Mouse (Mus musculus): ENCODE measurements around the gene Spin2d. TPM values are rescaled to one million over a fixed set of nuclear protein-coding genes. Genes with fewer than 3 reads are reported as not detected.
"Not testable (repeated sequence)": the region's sequence is repeated elsewhere in the genome, so short reads cannot be mapped to it uniquely, and the experiment has no call there.

Spin2d gene
- polyA plus RNA-seq (2012; rRNA removed): not detected in 2 replicates

DNA sequence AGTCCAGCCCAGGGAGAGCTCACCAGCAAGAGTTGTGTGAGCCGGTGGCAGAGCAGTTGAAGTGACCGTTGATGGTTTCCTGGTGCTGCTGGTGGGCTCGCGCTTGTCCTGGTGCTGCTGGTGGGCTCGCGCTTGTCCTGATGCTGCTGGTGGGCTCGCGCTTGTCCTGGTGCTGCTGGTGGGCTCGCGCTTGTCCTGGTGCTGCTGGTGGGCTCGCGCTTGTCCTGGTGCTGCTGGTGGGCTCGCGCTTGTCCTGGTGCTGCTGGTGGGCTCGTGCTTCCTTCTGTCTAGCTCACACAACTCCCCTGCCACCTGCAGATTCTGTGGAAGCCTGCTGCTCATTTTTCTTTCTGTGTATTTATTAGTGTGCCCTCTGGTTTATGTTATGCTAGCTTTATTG lies at the start of gene Spin2d:
Gene Spin2d, minus strand, starts transcription at position 101 of the 400 bp plus-strand sequence.
- DNase-seq (ENCODE audit: low spot score): not testable (repeated sequence)

DNA sequence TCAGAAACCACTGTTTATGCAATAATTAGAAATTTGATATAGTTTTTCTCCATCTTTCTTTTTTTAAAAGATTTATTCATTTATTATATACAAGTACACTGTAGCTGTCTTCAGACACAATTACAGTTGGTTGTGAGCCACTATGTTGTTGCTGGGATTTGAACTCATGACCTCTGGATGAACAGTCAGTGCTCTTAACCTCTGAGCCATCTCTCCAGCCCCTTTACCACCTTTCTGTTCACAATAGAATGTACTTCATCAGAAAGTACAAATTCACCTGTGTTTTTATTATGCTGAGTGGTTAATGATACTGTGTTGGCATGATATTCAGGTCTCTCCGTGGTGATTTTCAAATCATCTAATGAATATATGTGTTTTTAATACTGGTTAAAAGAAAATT lies 48.6 kb upstream of the Spin2d start:
- no peak for DNase-seq (ENCODE audit: low spot score)

DNA sequence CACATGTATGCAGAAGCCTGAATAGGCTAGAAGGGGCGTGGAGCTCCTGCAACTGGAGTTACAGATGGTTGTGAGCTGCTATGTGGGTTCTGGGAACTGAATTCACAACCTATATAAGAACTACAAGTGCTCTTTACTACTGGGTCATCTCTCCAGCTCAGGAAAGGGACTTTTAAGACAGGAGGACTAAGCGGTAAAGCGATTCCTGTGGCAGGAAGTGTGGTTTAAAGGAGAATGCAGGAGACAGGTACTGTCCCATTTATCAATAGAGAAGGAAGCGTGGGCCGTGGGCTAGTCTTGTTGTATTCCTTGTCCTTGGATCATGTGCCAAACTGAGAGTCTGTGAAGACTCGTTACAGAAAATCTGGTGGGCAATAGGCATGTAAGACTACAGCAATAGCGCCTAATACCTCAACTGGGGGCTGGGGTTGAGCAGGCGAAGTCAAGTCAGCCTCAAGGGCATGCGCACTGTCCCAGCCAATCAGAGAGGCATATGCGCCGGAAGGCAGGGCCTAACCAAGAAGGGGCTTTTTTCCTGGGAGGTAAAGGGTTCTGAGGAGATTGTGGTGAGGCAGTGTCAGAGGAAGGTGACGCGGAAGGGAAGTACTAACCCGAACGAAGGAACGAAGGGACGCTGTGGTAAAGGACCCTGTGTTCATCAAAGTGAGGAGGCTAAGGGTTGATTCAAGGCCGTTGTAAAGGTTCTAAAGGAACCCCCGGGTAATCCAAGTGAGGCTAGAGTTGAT lies 37.2 kb upstream of the Spin2d start, which contains the start of gene Xlr4b:
Gene Xlr4b, plus strand, starts transcription at position 515 of the 746 bp plus-strand sequence.
- not testable (repeated sequence) for DNase-seq (ENCODE audit: low spot score)

DNA sequence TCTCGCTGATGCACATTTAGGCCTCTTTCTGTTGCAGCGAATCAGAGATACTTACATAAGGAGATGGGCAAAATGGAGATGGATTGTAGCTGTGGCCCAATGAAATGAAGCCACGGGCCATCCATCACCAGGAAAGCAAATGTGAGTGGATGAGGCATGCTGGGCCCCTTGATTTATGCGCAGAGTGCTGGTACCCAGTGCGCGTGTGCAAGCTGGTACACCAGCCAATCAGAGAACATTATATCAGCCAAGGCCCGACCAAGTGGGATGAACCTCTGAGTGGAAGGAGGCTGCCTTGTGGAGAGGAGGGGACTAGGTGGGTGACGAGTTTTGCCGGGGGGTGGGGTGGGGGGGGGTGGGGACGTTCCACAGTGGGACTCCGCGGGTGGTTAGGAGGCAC lies 15.1 kb upstream of the Spin2d start, which contains the start of gene Xlr3b:
Gene Xlr3b, plus strand, starts transcription at position 274 of the 400 bp plus-strand sequence.
- not testable (repeated sequence) for DNase-seq (ENCODE audit: low spot score)

DNA sequence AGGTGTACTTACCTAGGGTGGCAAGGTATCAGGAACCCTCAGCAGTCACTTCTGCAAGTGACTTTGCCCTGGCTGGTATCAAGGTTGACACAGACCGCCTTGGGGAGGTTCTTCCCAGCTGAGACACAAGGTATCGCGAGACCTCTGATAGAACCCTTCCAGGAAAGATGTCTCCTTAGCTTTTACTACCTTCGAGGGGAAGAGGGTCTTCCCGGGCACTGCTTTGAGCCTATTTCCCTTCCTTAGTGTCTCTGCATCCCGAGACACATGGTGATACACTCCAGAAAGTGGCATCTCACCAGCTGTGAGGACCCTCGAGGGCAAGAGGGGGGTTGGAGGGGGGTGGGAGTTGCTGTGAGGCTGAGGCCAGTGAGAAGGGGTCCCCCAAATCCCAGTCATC lies 27.4 kb downstream of the Spin2d start, which contains the start of gene DXBay18:
Gene DXBay18, minus strand, starts transcription at position 101 of the 400 bp plus-strand sequence.
- not testable (repeated sequence) for DNase-seq (ENCODE audit: low spot score)

DNA sequence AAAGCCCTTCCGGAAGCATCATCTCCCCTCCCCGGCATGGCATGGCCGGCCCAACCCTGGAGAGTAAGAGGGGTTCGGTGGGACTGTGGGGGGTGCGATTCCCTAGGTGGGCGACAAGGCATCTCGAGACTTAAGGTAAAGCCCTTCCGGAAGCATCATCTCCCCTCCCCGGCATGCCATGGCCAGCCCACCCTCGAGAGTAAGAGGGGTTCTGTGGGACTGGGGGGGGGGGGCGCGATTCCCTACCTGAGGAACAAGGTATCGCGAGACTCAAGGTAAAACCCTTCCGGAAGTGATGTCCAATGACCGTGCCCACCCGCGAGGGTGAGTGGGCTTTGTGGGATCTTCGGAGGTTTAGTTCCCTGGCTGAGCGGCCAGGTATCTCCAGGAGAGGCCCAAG lies 28.3 kb downstream of the Spin2d start, which contains the start of gene Xlr5b:
Gene Xlr5b, plus strand, starts transcription at position 301 of the 400 bp plus-strand sequence.
- not testable (repeated sequence) for DNase-seq (ENCODE audit: low spot score)

DNA sequence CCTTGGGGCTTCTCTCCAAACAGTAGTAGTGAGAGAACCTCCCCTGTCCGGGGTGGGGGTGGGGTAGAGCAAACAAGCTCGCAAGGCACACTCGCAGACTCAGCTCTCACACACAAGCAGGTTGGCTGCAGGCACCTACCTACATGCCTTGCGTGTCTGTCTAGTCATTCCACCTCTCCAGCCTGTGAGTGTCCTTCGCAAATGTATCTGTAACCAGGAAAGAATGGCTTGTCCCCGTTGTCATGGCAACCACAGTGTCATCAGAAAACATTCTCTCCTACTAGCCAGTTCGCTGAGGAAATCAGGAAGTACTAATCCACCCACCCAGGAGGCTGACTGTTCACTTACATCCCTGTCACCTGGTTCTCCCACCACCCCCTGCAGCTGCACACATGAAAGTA lies 33.6 kb downstream of the Spin2d start:
- not testable (repeated sequence) for DNase-seq (ENCODE audit: low spot score)

Other genes with a start within 250 kb of the Spin2d start
- 3.8 and 5.4 TPM in 2 replicates for gene Zfp185, start 189.7 kb downstream of the Spin2d start, polyA plus RNA-seq (2012; rRNA removed)
- gene Pnma5, start 139.9 kb downstream of the Spin2d start, polyA plus RNA-seq (2012; rRNA removed): not detected in 2 replicates
- 0.04 and 0.10 TPM in 2 replicates for gene Pnma3, start 112.2 kb downstream of the Spin2d start, polyA plus RNA-seq (2012; rRNA removed)
- gene Xlr4a, start 94.5 kb downstream of the Spin2d start, polyA plus RNA-seq (2012; rRNA removed): 1.4 and 3.0 TPM in 2 replicates
- 1.5 and 4.1 TPM in 2 replicates for gene Xlr3a, start 79.9 kb downstream of the Spin2d start, polyA plus RNA-seq (2012; rRNA removed)
- gene Gm14685, start 59.9 kb downstream of the Spin2d start, polyA plus RNA-seq (2012; rRNA removed): 0.04 and 0.06 TPM in 2 replicates
- not detected in 2 replicates for gene Xlr5b, start 28.2 kb downstream of the Spin2d start, polyA plus RNA-seq (2012; rRNA removed)
- gene DXBay18, start 27.5 kb downstream of the Spin2d start, polyA plus RNA-seq (2012; rRNA removed): not detected in 2 replicates
- 7.5 and 14.6 TPM in 2 replicates for gene Xlr3b, start 15.2 kb upstream of the Spin2d start, polyA plus RNA-seq (2012; rRNA removed)
- gene Xlr4b, start 37.3 kb upstream of the Spin2d start, polyA plus RNA-seq (2012; rRNA removed): 2.0 and 2.4 TPM in 2 replicates
- gene F8a, start 51.3 kb upstream of the Spin2d start, polyA plus RNA-seq (2012; rRNA removed): 10.2 and 11.2 TPM in 2 replicates
- gene Xlr4c, start 66.1 kb upstream of the Spin2d start, polyA plus RNA-seq (2012; rRNA removed): 0.52 and 1.3 TPM in 2 replicates
- gene Xlr3c, start 88.4 kb upstream of the Spin2d start, polyA plus RNA-seq (2012; rRNA removed): not detected in 2 replicates
- 0.04 TPM in 1 of 2 replicates, not detected in the other for gene Xlr5a, start 116.0 kb upstream of the Spin2d start, polyA plus RNA-seq (2012; rRNA removed)
- gene Xlr5c, start 116.0 kb upstream of the Spin2d start, polyA plus RNA-seq (2012; rRNA removed): not detected in 2 replicates
- not detected in 2 replicates for gene Gm45015, start 159.9 kb upstream of the Spin2d start, polyA plus RNA-seq (2012; rRNA removed)
- gene Zfp275, start 165.6 kb upstream of the Spin2d start, polyA plus RNA-seq (2012; rRNA removed): 13.0 and 13.7 TPM in 2 replicates
- gene Gm18336, start 221.7 kb upstream of the Spin2d start, polyA plus RNA-seq (2012; rRNA removed): 0.33 and 0.38 TPM in 2 replicates
- 0.01 TPM in 2 replicates for gene Zfp92, start 234.1 kb upstream of the Spin2d start, polyA plus RNA-seq (2012; rRNA removed)

Measured in urinary bladder, adult 2 months (tissue).